Mouse (Mus musculus) hindbrain, embryonic 14.5 days (tissue): ENCODE data around the gene Myo15b. TPM values are rescaled to one million over a fixed set of nuclear protein-coding genes. Genes with fewer than 3 reads are reported as not detected.

Experiments
- ATAC-seq: fragments of 200-750 bp; cut with Nextera tagmentation; 2 replicates; pipeline ENCODE4 v1.8.0; 2017; ENCODE audit warnings: moderate number of reproducible peaks, mild to moderate bottlenecking, moderate TSS enrichment, moderate library complexity; ENCODE audit not compliant: low FRiP score
- DNase-seq: peaks from one replicate; pipeline ENCODE4 v3.0.0-alpha.2; 2015; ENCODE audit warnings: low spot score
- H3K27ac ChIP-seq: fragments of 300-500 bp; sonication (generic); 2 replicates; pipeline ENCODE4 v1.5.1; 2014; ENCODE audit warnings: mild to moderate bottlenecking, moderate library complexity
- H3K27me3 ChIP-seq: fragments of 300-500 bp; sonication (generic); 2 replicates; pipeline ENCODE4 v1.6.1; 2014; ENCODE audit warnings: mild to moderate bottlenecking, low read length, mixed read lengths; ENCODE audit not compliant: control insufficient read depth, insufficient read depth
- H3K36me3 ChIP-seq: fragments of 300-500 bp; sonication (generic); replicated peaks from 2 replicates; pipeline ENCODE4 v1.6.1; 2014; ENCODE audit not compliant: control insufficient read depth, insufficient read depth
- H3K4me1 ChIP-seq: fragments of 300-500 bp; sonication (generic); replicated peaks from 2 replicates; pipeline ENCODE4 v1.6.1; 2014; ENCODE audit warnings: antibody characterized with exemption, low read length, mixed read lengths; ENCODE audit not compliant: control insufficient read depth, insufficient read depth
- H3K4me2 ChIP-seq: fragments of 300-500 bp; sonication (generic); replicated peaks from 2 replicates; pipeline ENCODE4 v1.6.1; 2014; ENCODE audit warnings: mild to moderate bottlenecking, moderate library complexity
- H3K4me3 ChIP-seq: fragments of 300-500 bp; sonication (generic); replicated peaks from 2 replicates; pipeline ENCODE4 v1.5.1; 2014; ENCODE audit warnings: mild to moderate bottlenecking, low read length
- H3K9ac ChIP-seq: fragments of 300-500 bp; sonication (generic); 2 replicates; pipeline ENCODE4 v1.6.1; 2014
- H3K9me3 ChIP-seq: fragments of 300-500 bp; sonication (generic); 2 replicates; pipeline ENCODE4 v1.6.1; 2016; ENCODE audit warnings: low read length; ENCODE audit not compliant: control insufficient read depth
- WGBS: fragments of 180-500 bp; shearing (Covaris S2); extraction: QIAGEN DNeasy Blood & Tissue Kit; methylation state at CpG from one replicate; pipeline ENCODE4 v1.1.7; 2014; 5-methylcytosine and 5-hydroxymethylcytosine counted together
- polyA plus RNA-seq: library from polyadenylated mRNA; unstranded; fragments of >200 nt; fragmentation: Nextera tagmentation; extraction: Ambion mirVana; gene quantifications from 2 replicates; pipeline ENCODE4 v1.2.1, GENCODE M21; 2014

Gene Myo15b
- polyA plus RNA-seq, 1 experiment from 2014 or later, result not detected

DNA sequence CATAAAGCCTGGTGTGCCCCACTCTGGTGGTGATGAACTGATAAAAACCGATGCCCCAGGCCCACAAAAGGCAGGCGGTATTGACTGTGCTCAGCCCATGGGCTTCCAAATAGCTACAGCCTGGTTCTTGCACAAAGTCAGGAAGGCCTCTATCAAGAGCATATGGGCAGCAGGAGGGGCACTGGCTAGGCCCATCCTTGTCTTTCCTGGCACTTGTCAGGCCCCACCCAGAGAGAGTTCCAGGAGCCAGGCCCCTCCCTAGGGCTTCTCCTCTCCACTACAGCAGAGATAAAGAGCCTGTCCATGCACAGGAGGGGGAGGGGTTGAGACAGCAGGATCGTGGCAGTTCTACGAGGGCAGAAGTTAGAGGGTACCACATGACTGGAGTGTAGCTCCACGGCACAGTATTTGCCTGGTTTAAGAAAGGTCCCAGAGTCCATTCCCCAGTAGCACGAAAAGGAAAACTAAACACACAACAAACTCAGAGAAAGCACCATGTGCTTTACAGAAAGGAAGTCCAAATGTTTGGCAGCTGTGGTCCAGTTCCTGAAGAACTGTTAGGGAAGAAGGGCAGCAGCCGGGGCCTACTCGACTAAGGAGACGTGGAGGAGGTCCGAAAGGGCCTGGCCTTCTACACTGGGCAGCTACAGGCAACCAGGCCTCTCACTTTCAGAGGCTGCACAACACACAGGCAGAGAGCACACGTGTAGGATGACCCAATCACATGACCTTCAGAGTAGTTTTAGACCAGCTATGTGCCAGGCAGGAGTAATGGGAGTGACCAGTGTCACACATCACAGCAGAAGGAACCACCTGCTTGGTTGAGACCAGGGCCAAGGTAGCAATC is 45.4 kb downstream of the Myo15b start:
- no peak for DNase-seq
- ATAC-seq, result no peak
- H3K4me2 ChIP-seq, result no peak overlapping the region
- H3K4me3 ChIP-seq, result no peak overlapping the region
- H3K9ac ChIP-seq, result no peak overlapping the region
- 75% methylated on average over 11 of the region's 11 CpGs for WGBS
- no peaks in the 10 kb centered on the region; the same call in 1 of the 2 replicates for H3K4me1 ChIP-seq
- H3K27me3 ChIP-seq, result no peaks in the 10 kb centered on the region
- H3K36me3 ChIP-seq, result 0 out of 2 replicates have a peak, but pooled peaks cover 8% of the 10 kb centered on the region
- no peaks in the 10 kb centered on the region for H3K9me3 ChIP-seq
- H3K27ac ChIP-seq, result no peak overlapping the region

DNA sequence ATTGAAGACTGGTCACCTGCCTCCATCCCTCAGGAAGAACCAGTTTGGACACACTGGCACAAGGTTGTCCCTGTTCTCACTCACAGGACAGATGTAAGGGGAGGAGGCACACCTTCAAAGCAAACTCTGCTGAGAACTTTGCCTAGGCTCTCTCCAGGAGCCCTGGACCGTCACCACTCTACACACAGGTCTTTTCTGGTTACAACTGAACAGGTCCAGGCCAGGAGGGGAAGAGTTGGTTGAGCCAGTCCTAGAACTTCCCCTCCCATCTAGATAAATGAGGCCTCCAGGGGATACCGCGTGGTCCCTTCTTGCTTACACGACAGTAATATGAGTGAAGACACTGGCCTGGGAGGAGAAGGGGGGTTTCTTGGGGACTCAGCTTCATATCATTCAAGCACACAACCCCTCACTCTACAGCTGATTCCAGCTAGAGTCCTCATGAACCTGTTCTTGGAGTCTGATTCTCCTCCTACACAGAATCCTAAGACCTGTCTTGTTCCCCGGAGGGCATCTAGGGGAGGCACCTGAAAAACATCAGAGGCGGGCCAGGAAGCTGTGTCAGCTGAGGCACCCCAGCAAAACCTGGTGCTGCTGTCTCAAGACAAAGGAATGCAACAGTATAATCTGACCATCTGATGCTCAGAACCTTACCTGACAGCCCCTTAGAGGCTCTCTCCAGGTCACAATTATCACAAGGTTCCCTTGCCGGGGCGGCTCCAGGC is 46.2 kb downstream of the Myo15b start:
- ATAC-seq (no peak), DNase-seq (no peak)
- no peaks in the 10 kb centered on the region; the same call in 1 of the 2 replicates for H3K4me1 ChIP-seq
- H3K27ac ChIP-seq, result no peak overlapping the region
- no peak overlapping the region for H3K4me3 ChIP-seq
- H3K27me3 ChIP-seq, result no peaks in the 10 kb centered on the region
- H3K36me3 ChIP-seq, result 0 out of 2 replicates have a peak, but pooled peaks cover 8% of the 10 kb centered on the region
- no peaks in the 10 kb centered on the region for H3K9me3 ChIP-seq
- no peak overlapping the region for H3K4me2 ChIP-seq
- H3K9ac ChIP-seq, result no peak overlapping the region
- WGBS, result 85% methylated on average over 8 of the region's 8 CpGs

DNA sequence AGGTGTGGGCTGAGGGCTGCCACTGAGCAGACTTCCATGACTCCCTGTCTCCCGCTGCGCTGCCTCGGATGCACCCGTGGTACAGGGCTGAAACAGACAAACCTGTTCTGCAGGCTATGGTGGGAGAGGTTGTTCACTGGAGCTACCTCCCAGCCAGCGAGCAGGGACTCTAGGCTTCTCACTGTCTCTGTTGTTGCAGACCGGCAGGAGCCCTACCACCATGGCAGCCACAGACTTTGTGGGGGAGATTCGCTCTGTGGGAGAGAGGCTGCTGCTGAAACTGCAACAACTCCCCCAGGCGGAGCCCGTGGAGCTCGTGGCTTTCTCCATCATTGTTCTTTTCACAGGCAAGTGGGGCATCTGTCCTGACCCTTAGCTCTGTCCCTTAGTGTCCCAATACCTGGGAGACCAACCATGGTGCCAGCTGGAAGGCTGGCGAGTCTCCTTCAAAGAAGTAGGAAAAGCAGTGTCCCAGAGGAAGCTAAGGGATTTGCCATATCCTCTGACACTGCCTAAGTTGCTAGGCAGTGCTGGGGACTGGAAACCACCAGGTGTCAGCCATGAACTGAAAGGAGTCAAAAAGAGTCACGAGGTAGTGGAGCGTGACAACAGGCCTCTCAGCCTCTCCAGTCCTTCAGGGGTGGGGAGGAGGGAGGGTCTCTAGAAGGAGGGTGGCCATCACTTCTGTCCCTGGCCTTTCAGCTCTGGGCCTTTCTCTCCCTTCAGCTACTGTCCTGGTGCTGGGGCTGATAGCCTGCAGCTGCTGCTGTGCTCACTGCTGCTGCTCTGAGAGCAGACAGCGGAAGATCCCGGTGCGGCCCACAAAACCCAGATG is 47.0 kb downstream of the Myo15b start:
- Histone ChIP-seq H3K4me1 (no peaks in the 10 kb centered on the region; the same call in 1 of the 2 replicates), H3K4me3 (no peak overlapping the region), H3K9me3 (no peaks in the 10 kb centered on the region), H3K27ac (no peak overlapping the region), H3K9ac (no peak overlapping the region), H3K4me2 (no peak overlapping the region), H3K27me3 (no peaks in the 10 kb centered on the region), H3K36me3 (0 out of 2 replicates have a peak, but pooled peaks cover 8% of the 10 kb centered on the region)
- DNase-seq (no peak), ATAC-seq (no peak)
- 47% methylated on average over 16 of the region's 16 CpGs for WGBS

DNA sequence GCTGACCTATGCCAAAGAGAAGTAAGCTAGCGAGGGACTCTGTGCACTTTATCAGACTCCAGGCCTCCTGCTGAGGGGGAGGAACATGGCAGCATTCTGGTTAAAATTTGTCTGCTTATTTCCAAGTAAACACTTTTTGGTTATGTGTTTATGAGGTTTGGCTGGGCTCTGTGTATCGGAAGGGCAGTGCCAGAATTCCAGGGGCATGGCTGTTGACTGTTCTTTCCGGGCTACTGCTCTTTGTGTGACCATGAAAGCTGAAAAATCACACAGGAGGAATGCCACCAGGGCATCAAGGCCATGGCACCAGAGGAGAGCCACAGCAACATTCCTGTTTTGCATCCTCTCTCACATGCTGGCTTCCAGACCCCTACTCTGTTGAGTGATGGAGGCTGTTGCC is 47.9 kb downstream of the Myo15b start:
- Histone ChIP-seq H3K9ac (no peak overlapping the region), H3K9me3 (no peaks in the 10 kb centered on the region), H3K4me3 (no peak overlapping the region), H3K27ac (no peak overlapping the region), H3K27me3 (no peaks in the 10 kb centered on the region), H3K4me1 (no peaks in the 10 kb centered on the region), H3K4me2 (no peak overlapping the region), H3K36me3 (0 out of 2 replicates have a peak, but pooled peaks cover 8% of the 10 kb centered on the region)
- ATAC-seq (no peak), DNase-seq (no peak)
- 78% methylated on average over 3 of the region's 3 CpGs for WGBS

DNA sequence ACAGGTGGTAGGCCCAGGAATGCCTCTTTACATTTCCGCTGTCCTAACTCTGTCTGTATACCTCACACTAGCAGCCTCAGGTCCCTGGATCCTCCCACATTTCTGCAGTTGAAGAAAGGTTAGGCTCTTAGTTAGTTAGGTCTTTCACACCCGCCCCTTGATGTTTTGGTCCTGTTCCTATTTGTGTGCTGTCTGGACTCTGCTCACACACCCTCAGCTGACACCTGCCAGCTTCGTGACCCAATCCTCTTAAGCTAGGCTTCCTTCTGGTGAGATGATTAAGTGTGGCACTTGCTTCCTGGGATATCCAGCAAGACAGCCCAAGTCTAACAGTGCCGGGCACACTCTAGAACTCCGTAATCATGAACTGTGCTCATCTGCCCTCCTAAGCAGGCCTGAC is 48.3 kb downstream of the Myo15b start:
- no peaks in the 10 kb centered on the region for H3K9me3 ChIP-seq
- H3K27ac ChIP-seq, result no peak overlapping the region
- ATAC-seq, result no peak
- DNase-seq, result no peak
- H3K4me2 ChIP-seq, result no peak overlapping the region
- no peaks in the 10 kb centered on the region for H3K4me1 ChIP-seq
- H3K9ac ChIP-seq, result no peak overlapping the region
- whole genome bisulfite sequencing, result 93% methylated on average over 5 of the region's 5 CpGs
- no peaks in the 10 kb centered on the region for H3K27me3 ChIP-seq
- H3K36me3 ChIP-seq, result 0 out of 2 replicates have a peak, but pooled peaks cover 8% of the 10 kb centered on the region
- no peak overlapping the region for H3K4me3 ChIP-seq

DNA sequence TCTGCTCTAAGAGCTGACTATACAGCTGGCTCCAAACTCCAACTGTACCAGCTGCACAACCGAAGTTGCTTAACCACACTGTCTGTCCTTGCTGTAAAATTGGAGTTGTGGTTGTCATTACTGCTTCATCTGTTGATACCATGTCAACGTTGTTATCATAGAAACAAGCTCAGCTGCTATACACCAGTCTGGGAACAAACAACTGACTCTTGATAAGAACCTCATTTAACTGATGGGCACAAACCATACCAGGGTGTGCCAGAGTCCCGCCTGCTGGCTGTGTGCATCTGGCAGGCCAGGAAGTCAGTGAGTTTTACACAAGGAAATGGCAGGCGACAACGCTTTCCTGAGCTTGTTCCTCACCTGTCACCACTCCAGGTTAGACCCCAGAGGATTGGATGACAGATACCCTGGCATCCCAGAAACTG is 52.9 kb downstream of the Myo15b start:
- WGBS, result 96% methylated on average over 5 of the region's 5 CpGs
- DNase-seq (no peak), ATAC-seq (no peak)
- no peaks in the 10 kb centered on the region for H3K27me3 ChIP-seq
- H3K4me3 ChIP-seq, result no peak overlapping the region
- no peaks in the 10 kb centered on the region for H3K9me3 ChIP-seq
- no peaks in the 10 kb centered on the region for H3K4me1 ChIP-seq
- no peak overlapping the region for H3K27ac ChIP-seq
- H3K9ac ChIP-seq, result no peak overlapping the region
- peaks cover 20% of the 10 kb centered on the region for H3K36me3 ChIP-seq
- H3K4me2 ChIP-seq, result no peak overlapping the region

DNA sequence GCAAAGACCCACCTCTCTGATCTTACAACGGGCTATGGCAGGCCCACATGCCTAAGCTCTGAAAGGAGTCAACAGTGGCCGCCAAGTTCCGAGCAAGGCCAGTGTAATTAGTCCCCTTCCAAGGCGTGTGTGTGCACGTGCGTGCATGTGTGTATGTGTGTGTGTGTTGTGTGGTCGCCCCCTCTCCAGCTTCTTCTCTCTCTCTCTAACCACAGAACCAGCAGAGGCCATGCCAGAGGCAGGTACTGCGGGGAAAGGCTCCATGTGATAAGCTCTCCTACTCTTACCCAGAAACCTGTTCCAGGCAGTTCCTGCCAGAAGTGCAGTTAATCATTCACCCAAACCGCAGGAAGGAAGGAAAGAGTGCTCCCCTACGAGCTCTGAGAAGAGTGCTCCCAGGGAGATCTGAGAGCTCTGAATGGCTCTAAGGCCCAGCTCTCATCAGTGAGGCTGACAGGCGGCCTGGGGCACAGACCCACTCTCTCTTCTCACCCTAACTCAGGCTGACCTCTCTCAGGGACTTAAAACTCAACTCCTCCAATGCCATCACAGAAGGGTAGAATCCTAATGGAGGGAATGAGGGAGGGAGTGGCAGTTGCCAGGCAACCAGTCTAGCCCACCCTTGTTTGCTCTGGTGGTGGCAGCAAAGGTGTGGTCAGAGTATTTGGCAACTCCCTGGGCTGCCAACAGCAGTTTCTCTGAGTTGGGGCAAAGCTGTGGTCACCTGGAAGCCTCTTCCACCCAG is 53.6 kb downstream of the Myo15b start, which contains the start of gene Smim6:
Smim6 (plus strand) TSS at position 386 of the 745 bp plus-strand sequence.
- Histone ChIP-seq H3K27me3 (no peaks in the 10 kb centered on the region), H3K36me3 (peaks cover 24% of the 10 kb centered on the region), H3K9me3 (no peaks in the 10 kb centered on the region), H3K4me2 (no peak within 1 kb of the TSS), H3K4me1 (no peaks in the 10 kb centered on the region), H3K9ac (no peak within 1 kb of the TSS), H3K27ac (no peak within 1 kb of the TSS), H3K4me3 (no peak within 1 kb of the TSS)
- WGBS, result 85% methylated on average over 11 of the region's 11 CpGs
- DNase-seq (no peak), ATAC-seq (no peak)

DNA sequence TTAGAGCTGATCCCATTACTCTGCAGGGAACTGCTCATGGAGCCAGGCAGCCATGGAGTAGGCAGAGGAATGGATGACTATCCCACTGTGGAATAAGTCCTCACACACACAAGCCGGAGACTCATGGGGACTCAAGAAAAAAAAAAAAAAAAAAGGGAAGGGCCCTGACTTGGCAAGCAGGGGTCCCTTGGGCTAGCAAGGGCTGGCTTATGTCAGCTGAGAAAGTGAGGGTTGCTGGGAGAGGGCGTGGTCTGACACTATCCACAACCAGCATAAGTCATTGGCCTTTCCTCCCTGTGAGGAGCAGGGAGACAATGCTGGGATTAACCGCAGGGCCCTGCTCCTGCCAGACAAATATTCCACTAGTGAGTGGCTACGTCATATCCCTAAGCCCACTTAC is 58.4 kb downstream of the Myo15b start:
- no peaks in the 10 kb centered on the region for H3K4me1 ChIP-seq
- no peaks in the 10 kb centered on the region for H3K27me3 ChIP-seq
- ATAC-seq (no peak), DNase-seq (no peak)
- H3K4me2 ChIP-seq, result no peak overlapping the region
- peaks cover 36% of the 10 kb centered on the region for H3K36me3 ChIP-seq
- H3K9me3 ChIP-seq, result no peaks in the 10 kb centered on the region
- WGBS, result 94% methylated on average over 4 of the region's 4 CpGs
- H3K9ac ChIP-seq, result no peak overlapping the region
- no peak overlapping the region for H3K27ac ChIP-seq
- no peak overlapping the region for H3K4me3 ChIP-seq
